Mouse (Mus musculus) bone marrow, adult 2 months (tissue): ENCODE results near the gene Themis2.

Experiments
- CTCF ChIP-seq: fragments of 200-500 bp; IDR thresholded peaks from 2 replicates; pipeline ENCODE4 v1.5.1; 2011; ENCODE audit warnings: low read length, control low read depth; ENCODE audit not compliant: control insufficient read depth, insufficient read depth
- POLR2A ChIP-seq: fragments of 200-500 bp; IDR thresholded peaks from 2 replicates; pipeline ENCODE4 v1.6.1; 2011; ENCODE audit warnings: low read depth, mild to moderate bottlenecking, control low read depth, low read length, borderline replicate concordance; ENCODE audit not compliant: control insufficient read depth

GRCm38 (mm10) chr4:132741491-132741890 is 54.7 kb downstream of the Themis2 start:
- no peak for TF ChIP-seq CTCF
- TF ChIP-seq POLR2A, result no peak
